Mouse (Mus musculus) limb, embryonic 13.5 days (tissue): ENCODE data around the gene Lrrc61. TPM values are rescaled to one million over a fixed set of nuclear protein-coding genes. Genes with fewer than 3 reads are reported as not detected.

Experiments
- ATAC-seq: fragments of 200-750 bp; cut with Nextera tagmentation; 2 replicates; pipeline ENCODE4 v1.8.0; 2017; ENCODE audit warnings: low read depth, moderate number of reproducible peaks, moderate TSS enrichment; ENCODE audit not compliant: low FRiP score
- H3K27ac ChIP-seq: fragments of 300-500 bp; sonication (generic); 2 replicates; pipeline ENCODE4 v1.5.1; 2015; ENCODE audit warnings: inconsistent platforms, mild to moderate bottlenecking, moderate library complexity
- H3K27me3 ChIP-seq: fragments of 300-500 bp; sonication (generic); 2 replicates; pipeline ENCODE4 v1.6.1; 2015; ENCODE audit warnings: mild to moderate bottlenecking, inconsistent platforms
- H3K36me3 ChIP-seq: fragments of 300-500 bp; sonication (generic); 2 replicates; pipeline ENCODE4 v1.6.1; 2015; ENCODE audit warnings: inconsistent platforms, mild to moderate bottlenecking, moderate library complexity
- H3K4me1 ChIP-seq: fragments of 300-500 bp; sonication (generic); 2 replicates; pipeline ENCODE4 v1.6.1; 2015; ENCODE audit warnings: inconsistent platforms
- H3K4me2 ChIP-seq: fragments of 300-500 bp; sonication (generic); replicated peaks from 2 replicates; pipeline ENCODE4 v1.6.1; 2015; ENCODE audit warnings: inconsistent platforms, mild to moderate bottlenecking, moderate library complexity
- H3K4me3 ChIP-seq: fragments of 300-500 bp; sonication (generic); 2 replicates; pipeline ENCODE4 v1.5.1; 2015; ENCODE audit warnings: moderate library complexity, mild to moderate bottlenecking, inconsistent platforms
- H3K9ac ChIP-seq: fragments of 300-500 bp; sonication (generic); 2 replicates; pipeline ENCODE4 v1.6.1; 2015; ENCODE audit warnings: mild to moderate bottlenecking, inconsistent platforms
- H3K9me3 ChIP-seq: fragments of 300-500 bp; sonication (generic); 2 replicates; pipeline ENCODE4 v1.6.1; 2016; ENCODE audit warnings: inconsistent platforms
- WGBS: fragments of 180-500 bp; shearing (Covaris S2); methylation state at CpG from one replicate; pipeline ENCODE4 v1.1.7; 2015; 5-methylcytosine and 5-hydroxymethylcytosine counted together
- polyA plus RNA-seq: library from polyadenylated mRNA; unstranded; fragments of >200 nt; fragmentation: Nextera tagmentation; extraction: Ambion mirVana; gene quantifications from 2 replicates; pipeline ENCODE4 v1.2.1, GENCODE M21; 2015

The Lrrc61 gene
- polyA plus RNA-seq, 1 experiment from 2014 or later = 11.6 TPM

DNA sequence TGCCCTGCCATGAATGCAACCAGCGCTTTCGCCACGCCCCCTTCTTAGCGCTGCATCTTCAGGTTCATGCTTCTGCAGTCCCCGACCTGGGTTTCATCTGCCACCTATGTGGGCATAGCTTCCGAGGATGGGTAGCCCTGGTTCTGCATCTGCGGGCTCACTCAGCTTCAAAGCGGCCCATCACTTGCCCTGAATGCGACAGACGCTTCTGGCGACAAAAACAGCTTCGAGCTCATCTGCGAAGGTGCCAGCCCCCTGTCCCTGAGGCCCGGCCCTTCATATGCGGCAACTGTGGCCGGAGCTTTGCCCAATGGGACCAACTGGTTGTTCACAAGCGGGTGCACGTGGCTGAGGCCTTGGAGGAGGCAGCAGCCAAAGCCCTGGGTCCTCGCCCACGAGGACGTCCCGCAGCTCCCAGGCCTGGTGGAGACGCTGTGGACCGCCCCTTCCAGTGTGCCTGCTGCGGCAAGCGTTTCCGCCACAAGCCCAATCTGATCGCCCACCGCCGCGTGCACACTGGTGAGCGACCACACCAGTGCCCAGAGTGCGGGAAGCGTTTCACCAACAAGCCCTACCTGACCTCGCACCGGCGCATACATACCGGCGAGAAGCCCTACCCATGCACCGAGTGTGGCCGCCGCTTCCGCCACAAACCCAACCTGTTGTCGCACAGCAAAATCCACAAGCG, 42.1 kb downstream of the Lrrc61 start:
- Histone ChIP-seq H3K9ac (no peak overlapping the region), H3K4me3 (no peak overlapping the region), H3K4me2 (no peak overlapping the region), H3K36me3 (peaks cover 51% of the 10 kb centered on the region), H3K27ac (no peak overlapping the region), H3K27me3 (no peaks in the 10 kb centered on the region), H3K4me1 (peaks cover 24% of the 10 kb centered on the region), H3K9me3 (peaks cover 24% of the 10 kb centered on the region)
- WGBS = 94% methylated on average over 45 of the region's 45 CpGs
- ATAC-seq = no peak

DNA sequence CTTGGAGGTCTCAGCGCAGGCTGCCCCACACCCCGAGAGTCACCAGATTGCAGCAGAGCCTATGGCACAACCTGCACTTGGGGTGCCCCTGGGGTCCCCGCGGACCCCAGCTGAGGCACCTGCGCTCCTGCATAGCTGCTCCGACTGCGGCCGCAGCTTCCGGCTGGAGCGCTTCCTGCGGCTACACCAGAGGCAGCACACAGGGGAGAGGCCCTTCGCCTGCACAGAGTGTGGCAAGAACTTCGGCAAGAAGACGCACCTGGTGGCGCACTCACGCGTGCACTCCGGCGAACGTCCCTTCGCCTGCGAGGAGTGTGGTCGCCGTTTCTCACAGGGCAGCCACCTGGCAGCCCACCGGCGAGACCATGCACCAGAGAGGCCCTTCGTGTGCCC, 42.6 kb downstream of the Lrrc61 start:
- H3K27me3 ChIP-seq = no peaks in the 10 kb centered on the region

DNA sequence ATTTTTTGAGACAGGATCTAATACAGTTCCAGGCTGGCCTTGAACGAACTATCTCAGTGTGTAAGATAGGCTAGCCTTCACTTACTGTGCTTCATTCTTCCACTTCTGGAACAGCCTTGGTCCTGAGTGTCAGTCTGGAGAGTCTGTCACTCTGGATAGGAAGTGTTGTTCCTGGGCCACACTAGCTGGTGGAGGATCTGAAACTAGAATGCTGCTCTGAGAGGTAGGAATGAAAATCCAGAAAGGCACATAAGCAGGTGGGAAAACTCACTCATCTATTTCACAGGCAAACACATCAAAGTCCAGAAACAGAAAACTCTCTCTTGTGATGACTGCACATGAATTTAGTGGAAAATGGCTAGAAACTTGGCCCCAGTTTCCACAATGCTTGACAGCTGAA, 46.0 kb downstream of the Lrrc61 start:
- Histone ChIP-seq H3K9ac (no peak overlapping the region), H3K4me3 (no peak overlapping the region), H3K9me3 (peaks cover 24% of the 10 kb centered on the region), H3K27ac (no peak overlapping the region), H3K4me1 (peaks cover 17% of the 10 kb centered on the region), H3K27me3 (no peaks in the 10 kb centered on the region), H3K4me2 (no peak overlapping the region), H3K36me3 (peaks cover 46% of the 10 kb centered on the region)
- 78% methylated on average over 1 of the region's 1 CpGs for WGBS
- no peak for ATAC-seq

More for the DNA sequence above, 42.6 kb downstream of the Lrrc61 start:
- no peak overlapping the region for H3K27ac ChIP-seq
- no peak overlapping the region; the same call in 1 of the 2 replicates for H3K4me3 ChIP-seq
- H3K9ac ChIP-seq = no peak overlapping the region
- peaks cover 24% of the 10 kb centered on the region for H3K9me3 ChIP-seq
- H3K4me1 ChIP-seq = peaks cover 24% of the 10 kb centered on the region
- peaks cover 51% of the 10 kb centered on the region for H3K36me3 ChIP-seq
- H3K4me2 ChIP-seq = no peak overlapping the region
- 96% methylated on average over 27 of the region's 27 CpGs for WGBS
- no peak for ATAC-seq

DNA sequence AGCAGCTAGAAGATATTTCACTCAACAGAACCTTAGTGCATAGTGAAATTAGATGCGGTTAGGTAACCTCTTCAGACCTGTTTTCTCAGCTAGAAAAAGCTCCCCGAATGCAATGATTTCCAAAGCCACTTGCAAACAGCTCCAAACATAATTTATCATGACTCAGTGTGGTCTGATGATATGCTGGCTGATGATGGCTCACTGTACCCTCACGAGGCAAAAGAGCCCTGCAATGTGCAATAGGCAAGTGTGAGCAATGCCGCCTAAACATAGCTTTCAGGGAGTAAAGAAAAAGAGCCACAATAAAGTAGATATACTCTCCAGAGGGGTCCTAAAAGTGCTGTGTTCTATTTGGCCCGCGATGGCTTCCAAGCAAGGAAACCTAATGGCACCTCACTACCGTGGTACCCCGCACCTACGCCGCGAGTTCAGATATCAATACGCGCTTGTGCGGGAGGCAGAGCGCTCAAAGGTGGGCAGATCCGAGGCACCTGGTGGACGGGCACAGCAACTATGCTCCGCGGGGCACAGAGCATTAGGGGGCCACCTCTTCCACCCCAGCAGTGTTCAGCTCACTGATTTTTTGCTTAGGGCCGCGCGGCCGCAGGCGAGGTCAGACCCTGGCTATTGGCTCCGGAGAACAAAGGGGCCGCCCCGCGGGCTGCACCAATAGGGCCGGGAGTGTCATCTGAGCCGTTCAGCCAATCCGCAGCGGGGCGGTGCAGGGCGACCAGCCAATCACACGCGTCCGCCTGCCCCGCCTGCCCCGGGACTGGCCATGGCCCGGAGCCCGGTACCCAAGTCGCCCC, 46.9 kb downstream of the Lrrc61 start, which contains the start of gene Zfp775:
Zfp775 (plus strand) TSS at position 793 of the 809 bp plus-strand sequence.
- 5% methylated on average over 42 of the region's 42 CpGs for WGBS
- H3K36me3 ChIP-seq = peaks cover 38% of the 10 kb centered on the region
- H3K4me2 ChIP-seq = peak within 1 kb of the TSS; percentile 94
- H3K9ac ChIP-seq = peak within 1 kb of the TSS; percentile 82
- peaks cover 17% of the 10 kb centered on the region for H3K4me1 ChIP-seq
- H3K27ac ChIP-seq = peak within 1 kb of the TSS; percentile 65
- ATAC-seq = peak; percentile 98
- H3K9me3 ChIP-seq = peaks cover 16% of the 10 kb centered on the region
- no peaks in the 10 kb centered on the region for H3K27me3 ChIP-seq
- peak within 1 kb of the TSS; percentile 77 for H3K4me3 ChIP-seq

DNA sequence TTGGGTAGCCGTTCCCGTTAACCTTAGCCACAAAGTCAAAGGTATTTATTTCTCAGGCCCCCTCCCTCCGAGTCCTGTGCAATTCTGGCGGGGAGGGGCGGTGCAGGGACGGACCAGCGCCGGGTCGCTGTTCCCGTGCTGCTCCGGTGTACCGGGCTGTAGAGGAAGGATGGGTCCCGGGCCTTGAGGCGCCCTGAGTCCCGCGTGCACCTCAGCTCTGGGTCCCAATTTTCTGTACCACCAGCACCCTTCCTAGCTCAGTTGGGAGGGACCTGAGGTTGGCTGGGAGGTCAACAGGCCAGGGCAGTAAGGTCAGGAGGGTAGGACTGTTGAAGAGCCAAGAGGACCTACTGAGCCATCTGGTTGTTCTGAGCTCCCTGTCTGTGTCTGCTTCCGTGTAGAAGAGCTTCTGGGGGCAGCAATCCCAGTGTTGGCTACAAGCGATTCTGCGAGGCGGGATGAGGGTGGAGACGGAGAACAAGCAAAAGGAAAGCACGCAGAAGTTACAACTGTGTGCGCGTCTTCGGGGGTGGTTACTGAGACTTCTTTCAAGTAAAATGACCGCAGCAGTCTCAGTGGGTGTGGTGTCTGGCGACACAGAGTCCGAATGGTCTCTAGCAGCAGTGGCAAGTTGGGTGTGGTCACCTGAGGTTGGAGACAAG, 47.6 kb downstream of the Lrrc61 start:
- Histone ChIP-seq H3K4me2 (peak overlapping the region; percentile 94), H3K27ac (peak overlapping the region; percentile 58), H3K36me3 (peaks cover 30% of the 10 kb centered on the region), H3K9me3 (peaks cover 8% of the 10 kb centered on the region), H3K27me3 (no peaks in the 10 kb centered on the region), H3K4me3 (peak overlapping the region; percentile 77), H3K9ac (peak overlapping the region; percentile 82), H3K4me1 (peaks cover 17% of the 10 kb centered on the region)
- 1% methylated on average over 28 of the region's 28 CpGs for WGBS
- ATAC-seq = peak; percentile 83

DNA sequence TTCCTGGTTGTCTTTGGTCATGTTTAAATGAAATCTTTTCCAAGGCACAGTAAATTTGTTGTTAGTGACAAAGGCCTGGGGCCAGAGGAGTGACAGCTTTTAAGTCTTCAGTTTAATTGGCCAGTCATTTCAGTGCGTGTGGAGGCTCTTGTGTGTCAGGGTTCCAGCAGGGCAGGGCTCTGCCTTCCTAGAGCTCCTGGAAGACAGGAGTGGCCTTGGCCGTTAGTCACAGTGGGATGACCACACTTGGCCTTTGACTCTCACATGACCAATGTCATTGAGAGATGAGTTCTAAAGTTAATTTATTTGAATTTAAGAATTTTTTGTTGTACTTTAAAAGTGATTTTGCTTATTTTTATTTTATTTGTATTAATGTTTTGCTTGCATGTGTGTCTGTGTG, 53.5 kb downstream of the Lrrc61 start:
- peaks cover under 1% of the 10 kb centered on the region; the same call in 1 of the 2 replicates for H3K4me1 ChIP-seq
- no peak overlapping the region for H3K4me3 ChIP-seq
- ATAC-seq = no peak
- no peak overlapping the region for H3K9ac ChIP-seq
- H3K36me3 ChIP-seq = peaks cover 2% of the 10 kb centered on the region
- H3K27ac ChIP-seq = no peak overlapping the region
- no peaks in the 10 kb centered on the region for H3K9me3 ChIP-seq
- H3K4me2 ChIP-seq = no peak overlapping the region
- 56% methylated on average over 2 of the region's 2 CpGs for WGBS
- H3K27me3 ChIP-seq = no peaks in the 10 kb centered on the region

DNA sequence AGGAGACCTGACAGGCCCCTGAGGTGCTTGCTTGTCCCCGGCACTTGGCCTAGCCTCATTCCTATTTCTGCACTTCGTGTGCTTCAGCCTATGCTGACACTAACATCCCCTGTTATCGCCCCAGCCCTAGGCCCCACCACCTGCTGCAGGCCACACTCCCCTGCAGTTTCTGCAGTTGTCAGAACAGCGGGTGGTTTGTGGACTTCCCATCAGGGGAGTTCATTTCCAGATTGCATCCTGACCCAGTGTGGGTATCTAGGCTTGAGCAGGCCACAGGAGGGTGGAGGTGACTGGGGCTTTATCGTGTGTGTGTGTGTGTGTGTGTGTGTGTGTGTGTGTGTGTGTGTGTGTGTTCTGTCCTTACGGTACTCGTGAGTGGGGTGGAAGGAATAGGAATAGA, 54.9 kb downstream of the Lrrc61 start:
- no peak overlapping the region for H3K4me2 ChIP-seq

DNA sequence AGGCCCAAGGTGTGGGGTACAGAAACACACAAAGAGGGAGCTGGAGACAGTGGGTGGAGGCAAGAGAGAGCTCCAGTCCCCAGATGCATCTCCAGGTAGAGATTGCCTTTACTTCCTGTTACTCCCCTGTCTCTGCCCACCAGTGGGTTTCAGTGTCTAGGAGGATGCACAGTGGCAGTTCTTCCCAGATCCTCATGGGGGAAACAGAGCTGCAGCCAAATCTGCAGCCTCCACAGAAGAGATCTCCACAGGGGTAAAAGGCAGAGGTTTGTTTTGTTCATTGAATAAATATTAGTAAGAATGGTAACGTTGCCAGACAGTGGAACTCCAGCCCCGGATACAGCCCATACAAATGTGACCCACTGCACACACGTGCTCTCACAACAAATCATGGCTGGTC, 56.1 kb downstream of the Lrrc61 start:
- H3K27ac ChIP-seq = no peak overlapping the region
- no peaks in the 10 kb centered on the region for H3K27me3 ChIP-seq
- H3K4me1 ChIP-seq = no peaks in the 10 kb centered on the region
- no peak overlapping the region for H3K4me2 ChIP-seq
- no peak for ATAC-seq
- H3K9me3 ChIP-seq = no peaks in the 10 kb centered on the region
- no peak overlapping the region for H3K9ac ChIP-seq
- no peak overlapping the region for H3K4me3 ChIP-seq
- WGBS = 94% methylated on average over 3 of the region's 3 CpGs
- peaks cover 24% of the 10 kb centered on the region for H3K36me3 ChIP-seq

More for the DNA sequence above, 54.9 kb downstream of the Lrrc61 start:
- no peaks in the 10 kb centered on the region for H3K4me1 ChIP-seq
- WGBS = 73% methylated on average over 7 of the region's 7 CpGs
- peak; percentile 40 for ATAC-seq
- H3K4me3 ChIP-seq = no peak overlapping the region
- no peak overlapping the region for H3K9ac ChIP-seq
- H3K36me3 ChIP-seq = peaks cover 15% of the 10 kb centered on the region
- no peaks in the 10 kb centered on the region for H3K9me3 ChIP-seq
- H3K27me3 ChIP-seq = no peaks in the 10 kb centered on the region
- H3K27ac ChIP-seq = no peak overlapping the region

DNA sequence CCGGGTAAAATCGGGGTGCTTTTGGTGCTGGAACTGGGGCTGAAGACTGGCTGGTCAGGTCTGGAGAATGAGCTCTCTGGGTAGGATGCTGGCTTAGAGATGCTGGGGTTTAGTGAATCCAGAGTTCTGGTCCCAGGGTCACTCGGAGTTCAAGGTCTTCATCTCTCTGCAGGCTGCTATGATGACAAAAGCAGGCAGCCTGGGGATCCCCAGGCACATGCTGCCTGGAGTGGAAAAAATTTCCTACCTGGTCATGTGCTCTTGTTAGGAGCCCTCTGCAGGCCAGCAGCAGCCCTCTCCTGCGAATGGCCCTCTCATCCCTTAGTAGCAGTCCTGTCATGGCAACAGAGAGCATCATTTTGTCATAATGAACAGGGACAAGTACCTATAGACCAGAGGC, 58.9 kb downstream of the Lrrc61 start:
- Histone ChIP-seq H3K9ac (no peak overlapping the region), H3K9me3 (no peaks in the 10 kb centered on the region), H3K4me2 (no peak overlapping the region), H3K27me3 (no peaks in the 10 kb centered on the region), H3K27ac (no peak overlapping the region), H3K4me3 (no peak overlapping the region), H3K36me3 (peaks cover 27% of the 10 kb centered on the region), H3K4me1 (no peaks in the 10 kb centered on the region)
- WGBS = 81% methylated on average over 4 of the region's 4 CpGs
- ATAC-seq = no peak

DNA sequence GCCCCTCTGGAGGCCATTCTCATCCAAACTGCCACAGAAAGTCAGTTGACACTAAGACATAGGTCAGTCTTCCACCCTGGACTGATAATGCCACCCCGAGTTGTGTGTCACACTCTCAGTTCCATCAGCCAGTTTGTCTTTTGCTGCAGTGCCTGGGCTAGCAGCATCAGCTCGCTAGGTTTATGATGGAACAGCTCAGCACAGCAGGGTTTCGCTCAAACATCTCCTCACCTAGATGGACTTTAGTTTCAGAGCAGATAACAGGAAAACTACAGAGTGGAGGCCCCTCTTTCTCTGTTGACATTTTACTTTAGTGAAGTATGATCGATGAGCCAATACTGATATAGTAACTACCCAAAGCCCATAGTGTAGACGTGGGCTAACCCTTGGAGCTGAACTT, 60.2 kb downstream of the Lrrc61 start:
- ATAC-seq = no peak
- Histone ChIP-seq H3K4me1 (no peaks in the 10 kb centered on the region), H3K4me3 (no peak overlapping the region), H3K9me3 (no peaks in the 10 kb centered on the region), H3K36me3 (peaks cover 37% of the 10 kb centered on the region), H3K9ac (no peak overlapping the region), H3K27me3 (no peaks in the 10 kb centered on the region), H3K4me2 (no peak overlapping the region), H3K27ac (no peak overlapping the region)
- WGBS = 92% methylated on average over 5 of the region's 5 CpGs

DNA sequence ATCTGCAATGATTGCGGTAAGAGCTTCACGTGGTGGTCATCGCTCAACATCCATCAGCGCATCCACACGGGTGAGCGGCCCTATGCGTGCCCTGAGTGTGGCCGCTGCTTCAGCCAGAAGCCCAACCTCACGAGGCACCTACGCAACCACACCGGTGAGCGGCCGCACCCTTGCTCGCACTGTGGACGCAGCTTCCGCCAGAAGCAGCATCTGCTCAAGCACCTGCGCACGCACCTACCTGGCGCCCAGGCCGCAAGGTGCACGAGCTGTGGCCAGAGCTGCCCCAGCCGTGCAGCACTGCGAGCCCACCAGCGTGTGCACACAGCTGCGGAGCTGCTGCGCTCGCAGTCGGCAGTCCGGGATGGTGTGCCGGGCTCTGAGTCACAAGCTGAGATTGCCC, 65.4 kb downstream of the Lrrc61 start:
- no peak for ATAC-seq
- 93% methylated on average over 30 of the region's 30 CpGs for WGBS
- Histone ChIP-seq H3K27me3 (peaks cover under 1% of the 10 kb centered on the region; the same call in 1 of the 2 replicates), H3K4me2 (no peak overlapping the region), H3K9me3 (no peaks in the 10 kb centered on the region), H3K27ac (no peak overlapping the region), H3K4me1 (no peaks in the 10 kb centered on the region), H3K36me3 (peaks cover 41% of the 10 kb centered on the region), H3K9ac (no peak overlapping the region), H3K4me3 (no peak overlapping the region)
